Mouse (Mus musculus): ENCODE measurements at regions not wholly inside any gene's neighbourhood (a gene's known extent, or its start where the extent isn't known, plus 50 kb on each side); places are given as distances from the start of the nearest gene placed in this dataset.
"Not testable (repeated sequence)": the region's sequence is repeated elsewhere in the genome, so short reads cannot be mapped to it uniquely, and the experiment has no call there.

DNA sequence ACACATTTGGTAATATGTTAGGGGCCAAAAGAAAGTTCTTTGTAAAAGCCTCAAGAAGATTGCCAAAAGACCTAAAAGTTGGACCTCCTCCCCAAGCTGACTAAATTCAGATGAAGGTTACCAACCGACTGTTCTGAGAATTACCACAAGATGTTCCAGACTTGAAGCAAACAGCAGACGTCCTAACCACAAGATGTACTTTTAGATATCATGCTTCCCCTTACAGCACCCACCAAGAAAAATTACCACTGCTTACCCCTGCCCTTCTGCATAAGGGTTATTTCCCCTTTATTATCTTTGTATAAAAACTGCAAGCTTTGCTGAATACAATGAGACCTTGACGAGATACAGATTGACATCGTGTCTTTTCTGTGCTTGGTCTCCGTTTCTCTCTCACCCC lies 121.6 kb upstream of the Cst10 start:
- DNase-seq (ENCODE audit: low spot score) = no peak

DNA sequence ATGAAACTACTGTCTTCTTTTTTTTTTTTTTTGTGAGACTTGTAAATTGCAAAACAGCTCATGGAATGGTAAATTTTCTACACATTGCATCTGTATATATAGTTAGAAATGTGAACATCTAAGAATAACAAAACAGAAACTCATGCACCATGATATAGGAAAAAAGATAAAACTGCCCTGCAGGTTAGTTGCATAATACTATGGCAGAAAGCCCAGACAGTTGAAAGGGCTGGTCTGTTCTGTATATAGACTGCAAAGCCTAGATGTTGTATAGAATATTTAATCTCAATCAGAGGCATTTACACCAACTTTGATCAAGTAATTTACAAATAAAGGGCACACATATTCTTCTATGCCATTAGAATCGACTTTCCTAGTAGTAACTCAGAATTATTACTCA lies 120.7 kb upstream of the Cst10 start:
- no peak for DNase-seq (ENCODE audit: low spot score)

GRCm38 (mm10) chr2:149296936-149297335 lies 107.9 kb upstream of the Cst10 start:
- not testable (repeated sequence) for DNase-seq (ENCODE audit: low spot score)

DNA sequence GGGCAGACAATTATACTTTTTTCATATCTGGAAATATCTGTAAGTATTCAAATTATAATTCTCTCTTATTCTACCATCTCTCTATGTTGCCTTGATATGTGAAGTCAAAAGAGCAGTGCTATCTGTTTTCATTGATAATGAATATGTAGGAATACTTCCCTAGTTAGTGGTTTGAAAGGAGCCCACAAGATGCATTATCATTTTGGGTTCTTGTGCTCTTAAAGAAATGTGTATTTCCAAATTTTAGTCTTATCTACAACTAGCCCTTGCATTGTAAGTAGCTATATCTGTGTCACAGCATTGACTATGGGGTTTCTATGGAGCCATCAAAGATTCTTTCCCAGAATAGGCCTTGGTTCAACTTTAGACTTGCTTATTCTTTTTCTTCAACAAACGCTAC lies 99.3 kb upstream of the Cst10 start:
- DNase-seq (ENCODE audit: low spot score) = no peak

DNA sequence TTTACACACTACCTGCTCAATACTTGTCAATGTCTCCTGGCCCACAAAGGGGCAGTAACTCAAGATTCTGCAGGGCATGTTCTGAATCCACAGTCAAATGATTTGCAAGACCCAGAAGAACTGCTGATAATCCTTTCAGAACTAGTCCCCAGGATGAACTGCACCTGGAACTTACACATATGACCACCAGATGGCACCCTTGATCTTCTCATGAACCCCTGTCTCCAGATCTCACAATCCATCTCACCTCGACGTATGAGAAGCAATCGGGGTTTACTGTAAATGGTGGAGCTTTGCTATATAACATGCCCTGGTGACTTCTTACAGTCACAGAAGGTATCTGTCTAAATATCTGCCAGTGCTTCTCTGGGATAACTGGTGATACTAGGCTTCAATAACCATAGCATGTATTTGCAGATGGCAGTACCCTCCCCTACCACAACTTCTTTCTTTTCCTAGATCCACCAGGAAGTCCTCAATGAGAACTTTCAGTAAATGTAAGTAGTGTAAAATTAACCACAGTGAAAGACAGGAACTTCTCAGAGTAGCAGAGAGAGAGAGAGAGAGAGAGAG lies 54.5 kb upstream of the Cst10 start:
- peak; percentile 30 for DNase-seq (ENCODE audit: low spot score)

All from c-Kit-positive CD71-positive TER-119-positive erythroid progenitor cells, embryonic 14.5 days (primary cell).